Mouse (Mus musculus) urinary bladder, postnatal 4 days (tissue): ENCODE results near the gene Gimap4.
A peak's percentile ranks its signal among the peaks of the same experiment; 100 is the strongest.

Experiments
- DNase-seq, 2 experiments: peaks; one replicate each; pipeline ENCODE4 v3.0.0; 2021 to 2022; ENCODE audit warnings: low spot score in 2 of 2

The Gimap4 gene

GRCm38 (mm10) chr6:48700251-48701075 is 16.1 kb downstream of the Gimap4 start:
- DNase-seq: no peak

GRCm38 (mm10) chr6:48702146-48702545 is 17.8 kb downstream of the Gimap4 start:
- no peak for DNase-seq

- no peak for DNase-seq
Observed at GRCm38 (mm10) chr6:48702601-48703000, 18.3 kb downstream of the Gimap4 start.

DNA sequence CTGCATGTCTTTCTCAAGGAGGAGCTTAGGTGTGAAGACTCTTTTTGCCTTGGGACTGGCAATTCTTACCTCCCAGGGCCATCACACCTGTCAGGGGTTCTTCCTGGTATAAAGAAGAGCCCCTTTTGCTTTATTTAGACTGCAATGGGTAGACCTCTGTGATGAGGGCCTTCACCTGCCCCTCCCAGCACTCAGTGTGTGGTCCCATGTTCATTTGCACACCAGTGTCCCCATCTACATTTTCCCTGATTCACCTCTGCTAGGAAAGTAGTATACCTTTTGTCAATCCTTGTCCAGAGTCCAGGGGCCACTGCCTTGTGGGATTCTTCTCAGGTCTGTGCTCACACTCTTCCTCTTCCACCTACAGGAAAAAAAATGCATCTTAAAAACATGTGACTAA is 19.8 kb downstream of the Gimap4 start:
- DNase-seq: no peak

- DNase-seq: no peak
Observed at GRCm38 (mm10) chr6:48706130-48706529, 21.8 kb downstream of the Gimap4 start.

- peak in 1 of 2 experiments; percentile 30 for DNase-seq
Observed at GRCm38 (mm10) chr6:48718455-48718854, 34.1 kb downstream of the Gimap4 start, which contains the start of the genes Gm28053 and Gimap7. TSS of gene Gm28053 (plus strand) at chr6:48718607. TSS of gene Gimap7 (plus strand) at chr6:48718621.

- DNase-seq: peak in 1 of 2 experiments; percentile 54
Observed at GRCm38 (mm10) chr6:48720326-48720725, 36.0 kb downstream of the Gimap4 start.

- peak in 1 of 2 experiments; percentile 52 for DNase-seq
Observed at GRCm38 (mm10) chr6:48723468-48723867, 39.1 kb downstream of the Gimap4 start.

DNA sequence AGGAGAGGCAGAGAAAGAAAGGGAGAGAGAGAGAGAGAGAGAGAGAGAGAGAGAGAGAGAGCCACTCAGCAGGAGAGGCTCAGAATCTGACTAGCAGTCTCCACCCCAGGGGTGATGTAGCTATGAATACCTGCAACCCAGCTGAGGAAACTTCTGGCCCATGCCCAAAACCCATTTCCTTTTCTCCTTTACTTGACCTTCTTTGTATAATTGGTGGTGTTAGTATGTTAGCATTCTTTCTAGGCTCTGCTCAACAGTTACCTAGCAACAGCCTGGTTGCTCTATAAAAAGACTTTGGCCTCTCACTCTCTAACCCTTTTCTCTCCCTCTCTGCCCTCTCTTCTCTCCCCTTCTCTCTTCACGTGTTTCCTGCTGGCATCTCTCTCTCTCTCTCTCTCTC is 41.1 kb downstream of the Gimap4 start:
- DNase-seq: no peak

GRCm38 (mm10) chr6:48727761-48728160 is 43.4 kb downstream of the Gimap4 start:
- DNase-seq: no peak

DNA sequence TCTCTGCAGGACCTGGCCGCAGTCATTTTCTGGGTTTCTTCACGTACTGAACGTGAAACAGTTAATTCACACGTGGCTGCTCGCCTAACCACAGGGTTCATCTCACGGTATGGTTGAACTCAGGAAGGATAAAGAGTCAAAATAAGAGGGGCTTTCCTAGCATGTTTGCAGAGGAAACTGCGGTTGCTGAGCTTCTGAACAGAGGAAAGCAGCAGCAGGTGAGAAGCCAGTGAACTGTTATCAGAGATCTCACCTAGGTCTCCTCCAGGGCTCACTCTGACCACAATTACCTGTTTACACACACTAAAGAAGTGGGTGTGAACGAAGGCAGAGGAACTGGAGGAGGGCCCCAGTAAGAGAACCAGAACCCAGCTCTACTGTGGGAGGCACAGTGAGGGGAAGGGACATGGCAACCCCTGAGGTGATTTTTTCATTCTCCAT is 48.5 kb downstream of the Gimap4 start:
- DNase-seq: no peak

- no peak for DNase-seq
Observed at GRCm38 (mm10) chr6:48733660-48734059, 49.3 kb downstream of the Gimap4 start.

DNA sequence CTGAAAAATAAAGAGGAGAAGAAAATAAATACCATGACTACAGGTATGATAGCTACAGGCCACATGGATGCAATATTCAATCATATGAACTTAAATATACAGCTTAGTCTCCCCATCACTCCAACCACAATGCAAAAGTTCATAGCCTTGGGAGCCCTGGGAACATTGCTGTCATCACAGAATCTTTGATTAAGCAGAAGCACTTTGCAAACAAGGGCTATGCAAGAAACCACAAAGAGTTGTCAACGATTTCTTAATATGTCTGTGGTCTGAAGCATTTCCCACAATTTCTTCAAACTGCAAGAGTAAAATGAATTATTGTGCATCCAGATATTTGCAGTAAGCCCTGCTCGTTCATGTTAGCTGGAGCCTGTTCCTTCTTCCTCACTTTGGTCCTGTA is 52.7 kb downstream of the Gimap4 start:
- DNase-seq: no peak

- DNase-seq: no peak
Observed at GRCm38 (mm10) chr6:48737688-48738087, 53.3 kb downstream of the Gimap4 start.

DNA sequence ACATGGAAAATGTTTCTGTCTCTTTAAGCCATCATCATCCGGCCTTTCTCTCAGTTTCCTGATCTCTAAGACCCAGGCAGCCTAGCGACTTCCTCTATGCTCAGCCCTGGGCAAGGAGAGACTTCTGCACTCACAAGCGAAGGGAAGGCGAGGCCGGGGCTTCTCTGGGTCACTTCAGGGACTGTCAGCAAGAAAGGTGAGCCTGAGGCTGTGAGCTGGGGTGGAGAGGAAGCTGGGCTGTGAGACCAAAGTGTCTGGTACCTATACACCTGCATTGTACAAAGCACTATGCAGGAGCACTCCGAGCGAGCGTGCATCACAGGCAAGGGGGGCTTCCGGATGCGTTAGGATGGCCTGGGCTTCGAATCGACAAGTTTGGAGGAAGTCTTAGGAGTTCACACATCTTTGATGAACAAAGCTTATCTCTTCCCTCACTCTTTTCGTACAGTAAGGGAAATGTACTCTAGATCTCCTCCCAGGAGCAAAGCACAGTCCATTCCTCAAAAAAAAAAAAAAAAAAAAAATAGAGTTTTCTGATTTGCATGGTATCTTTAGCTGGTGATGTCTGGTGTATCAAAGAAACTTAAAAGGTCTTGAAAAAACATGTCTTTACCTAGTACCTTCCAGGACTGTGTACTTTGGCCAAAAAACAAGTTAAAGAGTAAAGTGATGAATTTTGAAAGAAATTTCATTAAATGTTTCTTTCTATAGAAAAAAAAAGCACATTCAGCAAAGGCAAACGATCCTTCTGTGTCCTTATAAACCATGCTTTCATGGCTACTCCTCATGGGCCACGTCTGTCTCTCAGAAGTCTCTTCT is 54.8 kb downstream of the Gimap4 start, which contains the start of gene Gimap1:
Gene Gimap1, plus strand, starts transcription at position 94 of the 819 bp plus-strand sequence.
- DNase-seq: no peak

DNA sequence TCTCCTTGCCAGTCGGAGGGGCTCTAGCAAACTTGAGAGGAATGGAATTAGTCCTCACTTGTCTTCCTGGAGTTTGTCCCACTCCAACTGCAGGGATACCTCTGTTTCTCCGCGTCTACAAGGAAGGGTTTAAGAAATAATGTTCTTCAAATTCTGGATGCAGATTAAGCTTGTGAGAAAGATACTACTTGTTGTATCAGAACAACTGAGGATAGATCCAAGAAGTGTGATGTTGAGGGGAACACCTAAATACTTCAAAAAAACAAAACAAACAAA is 55.4 kb downstream of the Gimap4 start:
- DNase-seq: no peak

DNA sequence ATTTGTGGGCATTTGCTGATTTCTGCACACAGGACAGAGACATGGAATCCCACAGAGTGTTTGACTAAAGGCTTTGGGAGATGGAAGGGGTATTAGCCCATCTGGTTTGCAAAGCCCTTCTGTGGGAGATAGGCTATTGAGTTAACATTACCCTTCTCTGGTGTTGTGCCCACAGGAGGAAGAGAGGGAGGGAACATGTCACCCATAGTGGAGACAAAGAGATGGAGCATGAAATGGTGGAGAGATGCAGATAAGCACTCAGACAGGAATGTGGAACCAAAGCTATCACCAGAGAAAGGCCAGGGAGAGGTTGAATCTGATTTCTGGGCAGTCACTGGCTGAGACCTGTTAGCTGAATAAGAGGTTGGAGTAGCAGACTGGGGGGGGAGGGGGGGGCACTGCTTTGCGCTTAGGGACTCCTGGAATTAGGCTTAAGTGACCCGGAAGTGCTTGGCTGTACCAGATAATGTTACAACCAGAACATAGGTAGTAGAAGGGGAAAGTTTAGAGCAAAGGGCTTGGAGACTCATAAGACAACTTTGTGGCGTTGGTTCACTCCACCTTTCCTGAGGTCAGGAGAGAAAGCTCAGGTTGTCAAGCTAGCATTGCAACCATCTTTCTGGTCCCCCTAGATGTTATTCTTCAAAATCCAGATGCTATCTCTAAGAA is 56.3 kb downstream of the Gimap4 start:
- no peak for DNase-seq

DNA sequence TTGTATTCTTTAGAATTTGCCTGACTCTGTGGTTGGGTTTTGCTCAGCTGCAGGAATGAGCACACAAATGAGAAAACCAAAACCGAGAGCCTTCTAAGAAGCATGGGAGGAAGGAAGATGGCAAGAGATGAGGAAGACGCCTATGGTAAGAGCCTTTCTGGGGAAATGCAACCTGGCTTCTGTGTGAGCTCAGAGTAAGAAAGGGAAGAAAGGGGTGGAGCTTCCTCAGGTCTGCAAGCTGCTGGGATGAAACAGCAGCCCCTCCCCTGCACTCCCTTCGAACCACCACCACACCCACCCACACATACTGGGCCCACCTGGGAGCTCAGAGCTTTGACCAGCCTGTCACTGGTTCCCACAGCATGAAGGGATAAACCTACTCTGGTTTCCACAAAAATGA is 56.9 kb downstream of the Gimap4 start:
- DNase-seq: no peak
